Mouse (Mus musculus): Measurements from ENCODE around the gene Lbp.

The Lbp gene

GRCm38 (mm10) chr2:158313089-158313488, 6.8 kb downstream of the Lbp start:
- DNase-seq (ENCODE audit: low spot score in 2 of 2): no peak

GRCm38 (mm10) chr2:158316371-158316770, 10.1 kb downstream of the Lbp start:
- no peak for DNase-seq (ENCODE audit: low spot score in 2 of 2)

GRCm38 (mm10) chr2:158317026-158317425, 10.7 kb downstream of the Lbp start:
- peak in 1 of 2 experiments; percentile 56 for DNase-seq (ENCODE audit: low spot score in 2 of 2)

GRCm38 (mm10) chr2:158321596-158321995, 15.3 kb downstream of the Lbp start:
- DNase-seq (ENCODE audit: low spot score in 2 of 2): no peak

GRCm38 (mm10) chr2:158322845-158323244, 16.6 kb downstream of the Lbp start:
- no peak for DNase-seq (ENCODE audit: low spot score in 2 of 2)

- peak in 1 of 2 experiments; percentile 16 for DNase-seq (ENCODE audit: low spot score in 2 of 2)
These were observed 18.4 kb downstream of the Lbp start for GRCm38 (mm10) chr2:158324531-158325190.

GRCm38 (mm10) chr2:158325609-158326008, 19.3 kb downstream of the Lbp start:
- DNase-seq (ENCODE audit: low spot score in 2 of 2): no peak

GRCm38 (mm10) chr2:158334356-158334755, 28.1 kb downstream of the Lbp start:
- DNase-seq (ENCODE audit: low spot score in 2 of 2): no peak

GRCm38 (mm10) chr2:158337698-158338097, 31.4 kb downstream of the Lbp start:
- no peak for DNase-seq (ENCODE audit: low spot score in 2 of 2)

- peak in 1 of 2 experiments; percentile 61 for DNase-seq (ENCODE audit: low spot score in 2 of 2)
These were observed 33.8 kb downstream of the Lbp start for GRCm38 (mm10) chr2:158339948-158340564.

GRCm38 (mm10) chr2:158341324-158341723, 35.0 kb downstream of the Lbp start:
- DNase-seq (ENCODE audit: low spot score in 2 of 2): no peak

GRCm38 (mm10) chr2:158343495-158343894, 37.2 kb downstream of the Lbp start:
- DNase-seq (ENCODE audit: low spot score in 2 of 2): no peak

- DNase-seq (ENCODE audit: low spot score in 2 of 2): no peak
These were observed 40.2 kb downstream of the Lbp start for GRCm38 (mm10) chr2:158346467-158346866.

- peak in 1 of 2 experiments; percentile 65 for DNase-seq (ENCODE audit: low spot score in 2 of 2)
These were observed 41.6 kb downstream of the Lbp start for GRCm38 (mm10) chr2:158347868-158348267.

- DNase-seq (ENCODE audit: low spot score in 2 of 2): no peak
These were observed 46.7 kb downstream of the Lbp start for GRCm38 (mm10) chr2:158352801-158353520.

- DNase-seq (ENCODE audit: low spot score in 2 of 2): no peak
These were observed 48.2 kb downstream of the Lbp start for GRCm38 (mm10) chr2:158354348-158355114.

- no peak for DNase-seq (ENCODE audit: low spot score in 2 of 2)
These were observed 48.9 kb downstream of the Lbp start for GRCm38 (mm10) chr2:158355238-158355637.

- DNase-seq (ENCODE audit: low spot score in 2 of 2): no peak
These were observed 49.8 kb downstream of the Lbp start for GRCm38 (mm10) chr2:158356121-158356520.

- no peak for DNase-seq (ENCODE audit: low spot score in 2 of 2)
These were observed 53.7 kb downstream of the Lbp start for GRCm38 (mm10) chr2:158359757-158360620.

- DNase-seq (ENCODE audit: low spot score in 2 of 2): peak; percentile 49 to 84
These were observed 54.8 kb downstream of the Lbp start for GRCm38 (mm10) chr2:158360873-158361677.

Data from left cerebral cortex, adult 9 months (tissue).